Mouse (Mus musculus): ENCODE data around the gene Sh3bgrl3.

- TF ChIP-seq TBP (conservative IDR thresholded peaks at IDR 0.05; ENCODE audit: low read depth, low read length) (no peak), UBTF (IDR thresholded peaks at IDR 0.05; ENCODE audit: low read depth, low read length) (no peak), ZKSCAN1 (IDR thresholded peaks at IDR 0.05; ENCODE audit: borderline replicate concordance, low read depth, low read length) (no peak), CTCF (conservative IDR thresholded peaks at IDR 0.05 in 1 of 2, IDR thresholded peaks at IDR 0.05 in 1 of 2; ENCODE audit: low read depth in 2 of 2, low read length in 2 of 2) (no peak), USF1 (IDR thresholded peaks at IDR 0.05; ENCODE audit: low read depth, low read length) (no peak), ETS1 (conservative IDR thresholded peaks at IDR 0.05; ENCODE audit: low read depth, low read length) (no peak), NELFE (IDR thresholded peaks at IDR 0.05; ENCODE audit: low read depth, low read length) (no peak), MAX (IDR thresholded peaks at IDR 0.05; ENCODE audit: low read length) (no peak), BHLHE40 (IDR thresholded peaks at IDR 0.05; ENCODE audit: low read depth, low read length) (no peak)
Observed at GRCm38 (mm10) chr4:134107730-134108129, 20.9 kb downstream of the Sh3bgrl3 start.

Measured in CH12.LX (cell line).